Mouse (Mus musculus) lung, embryonic 15.5 days (tissue): Measurements from ENCODE around the gene Gtdc1. TPM values are rescaled to one million over a fixed set of nuclear protein-coding genes. Genes with fewer than 3 reads are reported as not detected.

Experiments used
- ATAC-seq: fragments of 200-750 bp; cut with Nextera tagmentation; 2 replicates; pipeline ENCODE4 v1.8.0; 2017; ENCODE audit warnings: moderate number of reproducible peaks, borderline replicate concordance; ENCODE audit not compliant: low FRiP score, low TSS enrichment; ENCODE audit errors: extremely low read depth
- H3K27ac ChIP-seq: fragments of 300-500 bp; sonication (generic); 2 replicates; pipeline ENCODE4 v1.5.1; 2015; ENCODE audit warnings: moderate library complexity, mild to moderate bottlenecking, inconsistent platforms
- H3K27me3 ChIP-seq: fragments of 300-500 bp; sonication (generic); 2 replicates; pipeline ENCODE4 v1.6.1; 2015; ENCODE audit warnings: inconsistent platforms
- H3K36me3 ChIP-seq: fragments of 300-500 bp; sonication (generic); 2 replicates; pipeline ENCODE4 v1.6.1; 2015; ENCODE audit warnings: inconsistent platforms
- H3K4me1 ChIP-seq: fragments of 300-500 bp; sonication (generic); 2 replicates; pipeline ENCODE4 v1.6.1; 2015; ENCODE audit warnings: inconsistent platforms
- H3K4me2 ChIP-seq: fragments of 300-500 bp; sonication (generic); 2 replicates; pipeline ENCODE4 v1.6.1; 2015; ENCODE audit warnings: inconsistent platforms, mild to moderate bottlenecking, moderate library complexity
- H3K4me3 ChIP-seq: fragments of 300-500 bp; sonication (generic); 2 replicates; pipeline ENCODE4 v1.5.1; 2015; ENCODE audit warnings: mild to moderate bottlenecking, inconsistent platforms
- H3K9ac ChIP-seq: fragments of 300-500 bp; sonication (generic); 2 replicates; pipeline ENCODE4 v1.6.1; 2015; ENCODE audit warnings: inconsistent platforms
- H3K9me3 ChIP-seq: fragments of 300-500 bp; sonication (generic); 2 replicates; pipeline ENCODE4 v1.6.1; 2016; ENCODE audit warnings: inconsistent platforms
- WGBS: fragments of 180-500 bp; shearing (Covaris S2); methylation state at CpG from one replicate; pipeline ENCODE4 v1.1.7; 2015; 5-methylcytosine and 5-hydroxymethylcytosine counted together
- polyA plus RNA-seq: library from polyadenylated mRNA; unstranded; fragments of >200 nt; fragmentation: Nextera tagmentation; extraction: Ambion mirVana; gene quantifications from 2 replicates; pipeline ENCODE4 v1.2.1, GENCODE M21; 2015

Gene Gtdc1
- polyA plus RNA-seq, 1 experiment from 2014 or later: 13.1 TPM

DNA sequence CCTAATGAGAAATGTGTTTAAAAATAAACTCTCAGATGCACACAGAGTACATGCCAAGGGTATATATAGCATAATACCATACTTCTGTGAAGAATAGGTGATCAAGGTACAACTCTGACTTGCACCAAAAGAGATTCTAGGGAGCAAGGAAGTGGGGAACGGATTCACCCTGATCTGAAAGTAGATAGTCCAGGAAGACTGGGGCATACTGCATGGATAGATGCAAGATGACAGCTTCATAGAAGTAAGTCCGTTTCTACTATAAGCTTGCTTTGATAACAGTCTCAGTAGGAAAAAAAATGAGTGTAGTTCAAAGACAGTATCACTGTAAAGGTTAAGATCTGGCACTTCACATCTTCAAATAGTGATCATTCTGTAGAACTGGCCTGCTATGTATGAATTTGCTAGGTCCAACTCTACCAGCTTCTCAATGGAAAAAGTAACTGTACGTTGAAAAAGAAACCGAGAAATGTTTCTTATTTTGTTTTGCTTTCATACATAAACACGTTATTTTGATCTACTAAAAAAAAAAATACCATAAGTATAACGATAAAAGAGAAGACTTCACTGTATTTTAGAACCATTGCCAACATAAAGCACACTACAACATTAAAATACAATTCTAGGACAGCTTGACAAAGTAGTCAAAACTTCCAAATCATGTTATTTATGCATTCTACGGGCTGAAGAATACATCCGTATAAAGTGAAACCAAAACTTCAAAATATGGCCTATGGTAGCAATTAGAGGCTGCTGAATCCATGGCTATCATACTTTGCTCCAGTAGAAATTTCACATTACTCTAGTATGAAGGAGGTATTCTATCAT, 4.2 kb downstream of the Gtdc1 start:
- 82% methylated on average over 8 of the region's 8 CpGs for WGBS
- Histone ChIP-seq H3K4me3 (no peak overlapping the region), H3K27ac (no peak overlapping the region), H3K4me2 (no peak overlapping the region), H3K27me3 (no peaks in the 10 kb centered on the region), H3K9ac (no peak overlapping the region), H3K4me1 (peaks cover 4% of the 10 kb centered on the region), H3K9me3 (no peaks in the 10 kb centered on the region), H3K36me3 (no peaks in the 10 kb centered on the region)
- ATAC-seq: no peak

DNA sequence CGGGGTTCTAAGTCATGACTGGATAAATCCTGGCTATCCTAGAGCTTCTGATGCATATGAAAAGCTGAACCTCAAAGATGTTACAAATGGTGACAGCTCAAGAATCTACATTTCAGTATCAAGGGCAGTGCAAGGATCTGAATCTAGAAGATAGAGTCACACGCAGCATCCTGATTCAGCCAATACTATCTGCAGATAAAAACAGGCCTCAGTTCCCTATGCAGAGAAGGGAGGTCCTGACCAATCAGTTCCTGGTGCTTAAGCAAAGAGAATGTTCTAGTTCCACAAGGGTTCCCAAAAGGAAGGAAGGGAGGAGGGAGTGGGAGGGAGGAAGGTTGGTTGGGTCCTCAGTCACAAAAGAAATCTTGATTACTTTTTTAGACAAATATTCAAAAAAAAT, 5.0 kb downstream of the Gtdc1 start:
- WGBS: 86% methylated on average over 2 of the region's 2 CpGs
- Histone ChIP-seq H3K9me3 (no peaks in the 10 kb centered on the region), H3K27ac (no peak overlapping the region), H3K36me3 (no peaks in the 10 kb centered on the region), H3K4me3 (no peak overlapping the region), H3K9ac (no peak overlapping the region), H3K4me2 (no peak overlapping the region), H3K4me1 (peaks cover 4% of the 10 kb centered on the region), H3K27me3 (no peaks in the 10 kb centered on the region)
- ATAC-seq: no peak

DNA sequence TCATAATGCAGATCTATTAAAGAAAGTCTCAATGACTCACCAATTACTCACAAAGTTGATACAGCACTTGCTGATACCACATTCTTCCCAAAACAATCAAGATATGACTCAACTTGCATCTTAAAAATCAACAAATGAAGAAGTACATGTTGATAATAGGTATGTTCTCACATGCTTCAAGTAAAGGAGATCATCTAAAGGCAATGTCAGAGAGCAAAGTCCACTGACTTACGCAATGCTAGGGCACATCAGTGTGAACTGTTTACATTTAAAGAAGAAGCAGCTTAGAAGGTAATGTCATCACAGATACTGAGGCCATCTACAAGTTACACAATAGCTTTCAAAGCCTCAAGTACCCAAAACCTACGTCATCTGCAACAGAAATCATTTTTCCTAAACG, 7.0 kb downstream of the Gtdc1 start:
- Histone ChIP-seq H3K9me3 (no peaks in the 10 kb centered on the region), H3K9ac (no peak overlapping the region), H3K4me3 (no peak overlapping the region), H3K27ac (no peak overlapping the region), H3K27me3 (no peaks in the 10 kb centered on the region), H3K36me3 (no peaks in the 10 kb centered on the region), H3K4me1 (peaks cover under 1% of the 10 kb centered on the region), H3K4me2 (no peak overlapping the region)
- no peak for ATAC-seq
- 77% methylated on average over 3 of the region's 3 CpGs for WGBS

DNA sequence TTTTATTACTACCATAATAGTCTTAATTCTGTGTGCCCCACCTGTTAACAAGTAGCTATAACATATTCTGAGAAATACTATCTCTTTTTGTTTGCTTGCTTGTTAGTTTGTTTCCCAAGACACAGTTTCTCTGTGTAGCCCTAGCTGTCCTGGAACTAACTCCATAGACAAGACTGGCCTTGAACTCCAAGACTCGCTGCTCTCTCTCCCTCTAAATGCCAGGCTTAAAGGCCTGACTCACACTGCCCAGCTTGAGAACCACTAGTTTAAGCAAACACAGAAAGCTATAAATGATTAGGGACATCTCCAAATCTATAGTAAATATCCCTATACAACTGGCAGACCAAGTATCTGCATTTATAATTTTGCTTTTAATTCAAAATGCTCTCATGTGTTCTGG, 8.1 kb downstream of the Gtdc1 start:
- Histone ChIP-seq H3K27ac (no peak overlapping the region), H3K9ac (no peak overlapping the region), H3K4me2 (no peak overlapping the region), H3K4me1 (no peaks in the 10 kb centered on the region), H3K36me3 (no peaks in the 10 kb centered on the region), H3K4me3 (no peak overlapping the region), H3K9me3 (no peaks in the 10 kb centered on the region), H3K27me3 (no peaks in the 10 kb centered on the region)
- no peak for ATAC-seq
- 79% methylated on average over 1 of the region's 1 CpGs for WGBS

DNA sequence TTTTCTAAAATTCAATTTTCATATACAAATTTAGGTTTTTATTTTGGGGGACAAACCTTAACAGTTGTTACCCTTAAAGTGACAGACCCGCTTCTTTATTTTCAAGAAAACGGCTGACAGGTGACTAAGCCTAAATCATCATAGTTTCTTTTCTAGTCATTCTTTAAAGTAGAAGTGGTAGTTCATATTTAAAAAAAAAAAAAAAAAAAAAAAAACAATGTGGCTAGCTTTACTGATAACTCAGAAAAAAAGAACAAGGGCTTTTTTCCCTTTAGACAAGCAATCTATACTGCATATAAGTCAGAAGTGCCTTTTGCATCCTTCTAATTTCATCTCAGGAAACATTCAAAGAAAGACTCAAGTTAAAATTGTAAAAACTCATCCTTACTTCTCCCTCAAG, 8.7 kb downstream of the Gtdc1 start:
- Histone ChIP-seq H3K27me3 (no peaks in the 10 kb centered on the region), H3K9me3 (no peaks in the 10 kb centered on the region), H3K4me3 (no peak overlapping the region), H3K4me2 (no peak overlapping the region), H3K36me3 (no peaks in the 10 kb centered on the region), H3K27ac (no peak overlapping the region), H3K9ac (no peak overlapping the region), H3K4me1 (no peaks in the 10 kb centered on the region)
- no peak for ATAC-seq
- 95% methylated on average over 2 of the region's 2 CpGs for WGBS

DNA sequence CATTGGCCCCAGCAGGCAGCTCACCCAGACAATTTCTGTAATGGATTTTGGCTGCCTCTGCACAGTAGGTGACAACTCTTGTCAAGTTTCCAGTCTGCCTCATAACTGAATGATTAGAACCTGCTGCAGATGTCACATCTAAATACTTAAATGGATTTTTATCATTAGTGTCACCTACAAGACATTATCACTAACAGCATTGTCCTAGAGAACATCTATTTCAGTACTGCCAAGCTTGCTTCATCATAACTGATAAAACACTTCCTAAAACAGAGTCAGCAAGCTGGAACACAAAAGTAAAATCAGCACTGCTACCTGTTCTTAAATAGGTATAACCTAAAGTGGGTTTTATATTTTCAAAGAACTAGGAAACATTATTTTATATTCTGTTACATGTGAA, 11.2 kb downstream of the Gtdc1 start:
- H3K9ac ChIP-seq: no peak overlapping the region
- no peaks in the 10 kb centered on the region for H3K9me3 ChIP-seq
- no peaks in the 10 kb centered on the region for H3K27me3 ChIP-seq
- H3K4me1 ChIP-seq: no peaks in the 10 kb centered on the region
- no peak for ATAC-seq
- H3K4me2 ChIP-seq: no peak overlapping the region
- H3K4me3 ChIP-seq: no peak overlapping the region
- H3K36me3 ChIP-seq: no peaks in the 10 kb centered on the region
- no peak overlapping the region for H3K27ac ChIP-seq

DNA sequence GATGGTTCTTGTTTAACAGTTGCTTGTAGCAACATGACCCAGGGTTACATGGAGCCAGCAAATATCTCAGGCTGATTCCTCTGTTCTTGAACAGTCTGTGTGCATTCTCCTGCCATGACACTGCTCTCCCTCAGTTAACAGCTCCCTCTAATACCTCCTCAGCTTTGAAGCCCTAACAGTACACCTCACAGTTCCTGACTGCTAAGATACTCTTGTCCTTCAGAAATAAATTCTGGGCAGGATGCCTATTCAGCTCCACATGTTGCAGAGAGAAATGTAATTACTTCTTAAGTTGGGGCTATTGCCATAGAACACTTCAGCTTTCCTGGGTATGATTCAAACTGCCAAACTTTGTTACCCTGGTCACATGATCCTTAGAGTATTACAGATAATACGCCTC, 29.7 kb downstream of the Gtdc1 start:
- ATAC-seq: no peak
- Histone ChIP-seq H3K36me3 (no peaks in the 10 kb centered on the region), H3K9ac (no peak overlapping the region), H3K27ac (no peak overlapping the region), H3K4me1 (no peaks in the 10 kb centered on the region), H3K4me2 (no peak overlapping the region), H3K9me3 (no peaks in the 10 kb centered on the region), H3K4me3 (no peak overlapping the region), H3K27me3 (no peaks in the 10 kb centered on the region)
- 87% methylated on average over 1 of the region's 1 CpGs for WGBS

DNA sequence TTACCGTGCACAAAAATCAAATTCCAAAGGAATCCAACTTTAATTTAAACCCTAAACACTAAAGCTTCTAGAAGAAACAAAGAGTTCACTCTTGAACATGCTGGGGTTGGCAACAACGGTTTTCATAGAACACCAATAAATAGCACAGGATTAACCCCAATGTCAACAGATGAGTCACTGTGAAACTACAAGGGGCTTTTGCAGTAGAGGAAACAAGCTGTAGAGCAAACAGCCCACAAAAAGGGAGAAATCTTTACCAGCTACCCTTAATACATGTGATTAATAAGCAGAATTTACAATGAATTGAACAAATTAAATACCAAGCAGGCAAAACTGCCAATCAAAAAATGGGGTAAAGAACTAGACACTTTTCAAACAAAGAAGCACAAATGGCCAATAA, 53.7 kb downstream of the Gtdc1 start:
- Histone ChIP-seq H3K4me2 (no peak overlapping the region), H3K9me3 (no peaks in the 10 kb centered on the region), H3K9ac (no peak overlapping the region), H3K4me1 (no peaks in the 10 kb centered on the region), H3K4me3 (no peak overlapping the region), H3K36me3 (no peaks in the 10 kb centered on the region), H3K27ac (no peak overlapping the region), H3K27me3 (no peaks in the 10 kb centered on the region)
- no peak for ATAC-seq
- WGBS: 70% methylated on average over 2 of the region's 2 CpGs

DNA sequence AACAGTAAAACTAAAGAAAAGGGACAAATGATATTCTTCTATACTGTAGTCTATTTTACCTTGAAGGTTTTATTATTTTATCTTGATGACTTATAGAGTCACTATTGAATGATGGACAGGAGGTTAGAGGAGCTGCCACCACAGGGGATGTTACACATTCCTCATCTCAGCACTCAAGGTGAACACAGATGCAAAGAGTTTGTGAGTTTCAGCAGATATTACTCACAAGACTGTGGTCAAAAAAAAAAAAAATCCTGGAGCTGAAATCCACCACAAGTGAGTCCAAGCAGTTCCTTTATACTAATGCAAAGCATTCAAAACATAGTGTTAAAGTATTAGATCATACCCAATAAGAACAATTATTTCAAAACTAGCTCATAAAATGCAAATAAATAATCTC, 62.7 kb downstream of the Gtdc1 start:
- no peak for ATAC-seq

DNA sequence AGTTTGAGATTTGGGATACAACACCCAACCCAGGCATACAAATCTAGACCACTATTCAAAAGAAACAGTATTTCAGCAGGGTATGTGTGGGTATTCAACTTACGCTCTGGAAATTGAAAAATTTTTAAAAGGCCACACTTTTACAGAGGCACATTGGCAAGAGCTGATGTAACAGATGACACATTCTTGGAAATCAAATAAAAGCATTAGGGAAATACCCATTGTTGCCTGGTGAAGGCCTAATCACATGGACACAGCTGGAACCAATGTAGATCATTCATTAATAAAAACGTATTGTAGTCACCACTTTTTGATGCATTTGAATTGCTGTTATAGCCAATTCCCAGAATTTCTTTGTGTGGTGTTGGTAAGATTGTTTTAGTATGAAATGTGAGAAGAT, 73.0 kb downstream of the Gtdc1 start:
- Histone ChIP-seq H3K27ac (no peak overlapping the region), H3K9ac (no peak overlapping the region), H3K4me2 (no peak overlapping the region), H3K4me3 (no peak overlapping the region), H3K36me3 (no peaks in the 10 kb centered on the region), H3K4me1 (no peaks in the 10 kb centered on the region), H3K27me3 (no peaks in the 10 kb centered on the region), H3K9me3 (no peaks in the 10 kb centered on the region)
- 80% methylated on average over 2 of the region's 2 CpGs for WGBS
- ATAC-seq: no peak

More for the DNA sequence above, 62.7 kb downstream of the Gtdc1 start:
- H3K27ac ChIP-seq: no peak overlapping the region
- H3K36me3 ChIP-seq: no peaks in the 10 kb centered on the region
- no peaks in the 10 kb centered on the region for H3K27me3 ChIP-seq
- no peak overlapping the region for H3K4me3 ChIP-seq
- no peaks in the 10 kb centered on the region for H3K9me3 ChIP-seq
- H3K4me1 ChIP-seq: no peaks in the 10 kb centered on the region
- no peak overlapping the region for H3K4me2 ChIP-seq
- H3K9ac ChIP-seq: no peak overlapping the region

DNA sequence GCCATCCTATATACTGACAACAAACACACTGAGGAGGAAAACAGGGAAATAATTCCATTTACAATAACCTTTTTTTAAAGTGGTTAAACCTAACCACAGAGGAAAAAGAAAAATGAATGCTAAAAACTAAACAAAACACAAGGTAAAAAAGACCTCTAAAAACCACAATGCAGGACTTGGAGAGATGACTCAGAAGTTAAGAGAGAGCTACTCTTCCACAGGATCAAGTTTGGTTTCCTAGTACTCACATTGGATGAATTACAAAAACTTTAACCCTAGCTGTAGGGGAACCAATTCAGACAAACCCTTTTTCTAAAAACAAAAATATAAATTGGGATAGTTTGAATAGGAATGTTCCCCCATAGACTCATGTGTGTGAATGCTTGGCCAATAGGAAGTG, 77.8 kb downstream of the Gtdc1 start:
- Histone ChIP-seq H3K4me1 (no peaks in the 10 kb centered on the region), H3K4me3 (no peak overlapping the region), H3K9ac (no peak overlapping the region), H3K27ac (no peak overlapping the region), H3K9me3 (no peaks in the 10 kb centered on the region), H3K27me3 (no peaks in the 10 kb centered on the region), H3K4me2 (no peak overlapping the region), H3K36me3 (no peaks in the 10 kb centered on the region)
- no peak for ATAC-seq

DNA sequence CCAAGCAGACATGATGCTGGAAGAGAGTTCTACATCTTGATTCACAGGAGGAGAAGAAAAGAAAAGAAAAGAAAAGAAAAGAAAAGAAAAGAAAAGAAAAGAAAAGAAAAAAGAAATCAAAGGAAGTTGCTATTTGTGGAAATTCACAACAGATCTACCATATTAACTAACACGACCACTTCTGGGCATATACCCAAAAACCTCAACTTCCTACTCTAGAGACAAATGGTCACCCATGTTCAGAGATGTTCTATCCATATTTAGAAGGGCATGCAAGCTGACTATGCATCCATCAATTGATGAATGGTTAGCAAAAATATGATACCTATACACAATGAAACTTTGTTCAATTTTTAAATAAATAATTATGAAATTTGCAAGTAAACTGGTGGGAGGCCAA, 79.3 kb downstream of the Gtdc1 start:
- WGBS: 44% methylated on average over 1 of the region's 1 CpGs
- H3K9me3 ChIP-seq: no peaks in the 10 kb centered on the region
- ATAC-seq: no peak
- no peaks in the 10 kb centered on the region for H3K4me1 ChIP-seq
- H3K27me3 ChIP-seq: no peaks in the 10 kb centered on the region
- H3K9ac ChIP-seq: no peak overlapping the region
- H3K27ac ChIP-seq: no peak overlapping the region
- no peaks in the 10 kb centered on the region for H3K36me3 ChIP-seq
- H3K4me3 ChIP-seq: no peak overlapping the region
- H3K4me2 ChIP-seq: no peak overlapping the region

DNA sequence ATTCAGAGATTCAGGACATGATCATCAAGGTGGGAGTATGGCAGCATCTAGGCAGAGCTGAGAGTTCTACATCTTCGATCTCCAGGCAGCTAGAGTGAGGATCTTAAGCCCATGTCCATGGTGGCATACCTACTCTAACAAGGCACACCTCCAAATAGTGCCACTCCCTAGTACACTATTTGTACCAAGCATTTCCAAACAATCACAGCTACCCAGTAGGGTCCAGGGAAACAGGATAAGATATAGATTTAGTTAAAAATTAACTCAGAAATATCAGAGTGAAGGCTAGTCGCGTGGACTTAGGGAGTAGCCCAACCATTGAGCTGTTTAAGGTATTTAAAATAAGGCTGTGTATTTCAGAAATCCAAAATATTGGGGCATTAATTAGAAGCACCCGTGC, 82.0 kb downstream of the Gtdc1 start:
- Histone ChIP-seq H3K27ac (no peak overlapping the region), H3K27me3 (no peaks in the 10 kb centered on the region), H3K4me2 (no peak overlapping the region), H3K36me3 (no peaks in the 10 kb centered on the region), H3K9ac (no peak overlapping the region), H3K4me1 (no peaks in the 10 kb centered on the region), H3K9me3 (no peaks in the 10 kb centered on the region), H3K4me3 (no peak overlapping the region)
- no peak for ATAC-seq
- WGBS: 91% methylated on average over 4 of the region's 4 CpGs
